Mouse (Mus musculus): Measurements from ENCODE around the gene Apela. TPM values are rescaled to one million over a fixed set of nuclear protein-coding genes. Genes with fewer than 3 reads are reported as not detected.

Gene Apela
- not detected for polyA plus RNA-seq (2017; shearing (Covaris generic))

GRCm38 (mm10) chr8:65037117-65037533, at the start of gene Apela:
Apela (minus strand) TSS chr8:65037336.

DNA sequence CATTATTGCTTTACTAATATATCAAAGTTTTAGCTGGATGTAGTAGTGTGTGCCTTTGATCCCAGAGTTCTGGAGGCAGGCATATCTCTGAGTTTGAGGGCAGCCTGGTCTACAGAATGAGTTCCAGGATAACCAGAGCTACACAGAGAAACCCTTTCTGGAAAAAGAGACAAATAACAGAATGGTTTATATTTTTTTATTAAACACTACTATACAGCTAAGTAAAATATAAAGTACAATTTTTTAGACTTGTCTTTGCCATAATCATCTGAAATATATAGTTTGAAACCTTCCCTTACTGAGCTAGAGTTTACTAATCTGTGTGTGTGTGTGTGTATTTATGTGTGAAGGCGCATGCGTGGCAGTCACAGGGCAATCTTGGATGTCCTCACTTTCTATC, 37.6 kb upstream of the Apela start, which contains the start of gene Gm10663:
Gene Gm10663 (plus strand): TSS at position 301 of the 400 bp plus-strand sequence.

GRCm38 (mm10) chr8:65018423-65018822, 18.7 kb downstream of the Apela start, which contains the start of the genes Trim61 and Trim60:
Trim61 (minus strand) TSS chr8:65018523.
Trim60 (minus strand) TSS chr8:65018584.

GRCm38 (mm10) chr8:64987731-64988130, 49.4 kb downstream of the Apela start, which contains the start of gene Trim75:
Trim75 (minus strand) TSS chr8:64987831.

Other genes with a start within 250 kb of the Apela start
- gene Klhl2, start 187.3 kb downstream of the Apela start, polyA plus RNA-seq (2017; shearing (Covaris generic)), result 21.1 TPM
- 87.3 TPM for gene Tmem192, start 90.2 kb downstream of the Apela start, polyA plus RNA-seq (2017; shearing (Covaris generic))
- gene Trim75, start 49.5 kb downstream of the Apela start, polyA plus RNA-seq (2017; shearing (Covaris generic)), result 0.07 TPM
- not detected for gene Trim61, start 18.8 kb downstream of the Apela start, polyA plus RNA-seq (2017; shearing (Covaris generic))
- 0.06 TPM for gene Trim60, start 18.8 kb downstream of the Apela start, polyA plus RNA-seq (2017; shearing (Covaris generic))
- not detected for gene Gm10663, start 37.7 kb upstream of the Apela start, polyA plus RNA-seq (2017; shearing (Covaris generic))
- gene BC030870, start 92.2 kb upstream of the Apela start, polyA plus RNA-seq (2017; shearing (Covaris generic)), result not detected